Mouse (Mus musculus): ENCODE results near the gene Gale. TPM values are rescaled to one million over a fixed set of nuclear protein-coding genes. Genes with fewer than 3 reads are reported as not detected.

The Gale gene
- polyA plus RNA-seq, 1 experiment: 25.0 TPM

GRCm38 (mm10) chr4:135951505-135951904, 12.0 kb upstream of the Gale start:
- Histone ChIP-seq H3K4me1 (ENCODE audit: control insufficient read depth, insufficient read depth, low read length) (peaks cover 7% of the 10 kb centered on the region), H3K4me3 (replicated peaks; ENCODE audit: extremely low read depth, low read depth, low read length) (no peak overlapping the region)
- TF ChIP-seq POLR2A (IDR thresholded peaks at IDR 0.05; ENCODE audit: borderline replicate concordance, extremely low read depth, low read depth, low read length): no peak
- peak; percentile 17; the same call in 1 of the 2 replicates for TF ChIP-seq CTCF (IDR thresholded peaks at IDR 0.05; ENCODE audit: insufficient read depth, low read length)
- DNase-seq: no peak
- 96% methylated on average over 3 of the region's 3 CpGs for WGBS

GRCm38 (mm10) chr4:135953179-135953578, 10.3 kb upstream of the Gale start:
- DNase-seq: no peak
- WGBS: 82% methylated on average over 3 of the region's 3 CpGs
- TF ChIP-seq CTCF (IDR thresholded peaks at IDR 0.05; ENCODE audit: insufficient read depth, low read length) (no peak), POLR2A (IDR thresholded peaks at IDR 0.05; ENCODE audit: borderline replicate concordance, extremely low read depth, low read depth, low read length) (no peak)
- no peak overlapping the region for H3K4me3 ChIP-seq (replicated peaks; ENCODE audit: extremely low read depth, low read depth, low read length)
- peaks cover 7% of the 10 kb centered on the region for H3K4me1 ChIP-seq (ENCODE audit: control insufficient read depth, insufficient read depth, low read length)

- Histone ChIP-seq H3K4me1 (ENCODE audit: control insufficient read depth, insufficient read depth, low read length) (peaks cover 7% of the 10 kb centered on the region), H3K4me3 (replicated peaks; ENCODE audit: extremely low read depth, low read depth, low read length) (no peak overlapping the region)
- DNase-seq: peak; percentile 74
- WGBS: 18% methylated on average over 2 of the region's 2 CpGs
- TF ChIP-seq POLR2A (IDR thresholded peaks at IDR 0.05; ENCODE audit: borderline replicate concordance, extremely low read depth, low read depth, low read length) (no peak), CTCF (IDR thresholded peaks at IDR 0.05; ENCODE audit: insufficient read depth, low read length) (peak; percentile 97)
Observed at GRCm38 (mm10) chr4:135954241-135954640, 9.3 kb upstream of the Gale start.

GRCm38 (mm10) chr4:135955886-135956285, 7.6 kb upstream of the Gale start:
- H3K4me1 ChIP-seq (ENCODE audit: control insufficient read depth, insufficient read depth, low read length): no peaks in the 10 kb centered on the region
- TF ChIP-seq POLR2A (IDR thresholded peaks at IDR 0.05; ENCODE audit: borderline replicate concordance, extremely low read depth, low read depth, low read length) (no peak), CTCF (IDR thresholded peaks at IDR 0.05; ENCODE audit: insufficient read depth, low read length) (no peak)
- no peak for DNase-seq
- 81% methylated on average over 9 of the region's 9 CpGs for WGBS
- no peak overlapping the region for H3K4me3 ChIP-seq (replicated peaks; ENCODE audit: extremely low read depth, low read depth, low read length)

- no peak for TF ChIP-seq CTCF (IDR thresholded peaks at IDR 0.05; ENCODE audit: insufficient read depth, low read length)
- TF ChIP-seq POLR2A (IDR thresholded peaks at IDR 0.05; ENCODE audit: borderline replicate concordance, extremely low read depth, low read depth, low read length): no peak
- WGBS: 55% methylated on average over 8 of the region's 8 CpGs
- Histone ChIP-seq H3K4me1 (ENCODE audit: control insufficient read depth, insufficient read depth, low read length) (no peaks in the 10 kb centered on the region), H3K4me3 (replicated peaks; ENCODE audit: extremely low read depth, low read depth, low read length) (no peak overlapping the region)
- no peak for DNase-seq
Observed at GRCm38 (mm10) chr4:135958354-135958753, 5.2 kb upstream of the Gale start.

GRCm38 (mm10) chr4:135960717-135961116, 2.8 kb upstream of the Gale start:
- DNase-seq: peak; percentile 79
- TF ChIP-seq POLR2A (IDR thresholded peaks at IDR 0.05; ENCODE audit: borderline replicate concordance, extremely low read depth, low read depth, low read length) (no peak), CTCF (IDR thresholded peaks at IDR 0.05; ENCODE audit: insufficient read depth, low read length) (peak; percentile 99)

GRCm38 (mm10) chr4:135961709-135962108, 1.8 kb upstream of the Gale start:
- no peak for TF ChIP-seq CTCF (IDR thresholded peaks at IDR 0.05; ENCODE audit: insufficient read depth, low read length)
- TF ChIP-seq POLR2A (IDR thresholded peaks at IDR 0.05; ENCODE audit: borderline replicate concordance, extremely low read depth, low read depth, low read length): no peak
- Histone ChIP-seq H3K4me1 (ENCODE audit: control insufficient read depth, insufficient read depth, low read length) (peaks cover 3% of the 10 kb centered on the region; the same call in 1 of the 2 replicates), H3K4me3 (replicated peaks; ENCODE audit: extremely low read depth, low read depth, low read length) (no peak overlapping the region)
- 89% methylated on average over 5 of the region's 5 CpGs for WGBS
- DNase-seq: no peak

More at GRCm38 (mm10) chr4:135960717-135961116, 2.8 kb upstream of the Gale start:
- H3K4me3 ChIP-seq (replicated peaks; ENCODE audit: extremely low read depth, low read depth, low read length): no peak overlapping the region
- peaks cover 3% of the 10 kb centered on the region; the same call in 1 of the 2 replicates for H3K4me1 ChIP-seq (ENCODE audit: control insufficient read depth, insufficient read depth, low read length)
- WGBS: 33% methylated on average over 5 of the region's 5 CpGs

GRCm38 (mm10) chr4:135962198-135962597, 1.3 kb upstream of the Gale start:
- Histone ChIP-seq H3K4me1 (ENCODE audit: control insufficient read depth, insufficient read depth, low read length) (peaks cover 3% of the 10 kb centered on the region; the same call in 1 of the 2 replicates), H3K4me3 (replicated peaks; ENCODE audit: extremely low read depth, low read depth, low read length) (no peak overlapping the region)
- TF ChIP-seq POLR2A (IDR thresholded peaks at IDR 0.05; ENCODE audit: borderline replicate concordance, extremely low read depth, low read depth, low read length) (no peak), CTCF (IDR thresholded peaks at IDR 0.05; ENCODE audit: insufficient read depth, low read length) (no peak)
- 79% methylated on average over 7 of the region's 7 CpGs for WGBS
- DNase-seq: no peak

- Histone ChIP-seq H3K4me3 (replicated peaks; ENCODE audit: extremely low read depth, low read depth, low read length) (peak overlapping the region; percentile 92), H3K4me1 (ENCODE audit: control insufficient read depth, insufficient read depth, low read length) (peaks cover 3% of the 10 kb centered on the region; the same call in 1 of the 2 replicates)
- DNase-seq: no peak
- TF ChIP-seq CTCF (IDR thresholded peaks at IDR 0.05; ENCODE audit: insufficient read depth, low read length) (no peak), POLR2A (IDR thresholded peaks at IDR 0.05; ENCODE audit: borderline replicate concordance, extremely low read depth, low read depth, low read length) (no peak)
- 6% methylated on average over 15 of the region's 15 CpGs for WGBS
Observed at GRCm38 (mm10) chr4:135962946-135963345, 581 bp upstream of the Gale start.

GRCm38 (mm10) chr4:135964426-135964825, 899 bp downstream of the Gale start:
- DNase-seq: peak; percentile 73
- TF ChIP-seq POLR2A (IDR thresholded peaks at IDR 0.05; ENCODE audit: borderline replicate concordance, extremely low read depth, low read depth, low read length) (peak; percentile 78; the same call in 1 of the 2 replicates), CTCF (IDR thresholded peaks at IDR 0.05; ENCODE audit: insufficient read depth, low read length) (no peak)

More at GRCm38 (mm10) chr4:135964426-135964825, 899 bp downstream of the Gale start:
- WGBS: 2% methylated on average over 12 of the region's 12 CpGs
- Histone ChIP-seq H3K4me1 (ENCODE audit: control insufficient read depth, insufficient read depth, low read length) (peaks cover 3% of the 10 kb centered on the region; the same call in 1 of the 2 replicates), H3K4me3 (replicated peaks; ENCODE audit: extremely low read depth, low read depth, low read length) (peak overlapping the region; percentile 86)

All from lung, adult 2 months (tissue).